Mouse (Mus musculus): ENCODE results near the gene Vmn1r17. TPM values are rescaled to one million over a fixed set of nuclear protein-coding genes. Genes with fewer than 3 reads are reported as not detected.

Gene Vmn1r17
- polyA plus RNA-seq, 1 experiment from 2014 or later = not detected

Other genes with a start within 250 kb of the Vmn1r17 start
- not detected in 2 replicates for gene Vmn1r11, start 230.3 kb downstream of the Vmn1r17 start, polyA plus RNA-seq (2014; fragmentation: Nextera tagmentation; extraction: Ambion mirVana)
- gene Vmn1r12, start 206.8 kb downstream of the Vmn1r17 start, polyA plus RNA-seq (2014; fragmentation: Nextera tagmentation; extraction: Ambion mirVana) = not detected in 2 replicates
- gene Vmn1r13, start 160.4 kb downstream of the Vmn1r17 start, polyA plus RNA-seq (2014; fragmentation: Nextera tagmentation; extraction: Ambion mirVana) = not detected in 2 replicates
- not detected in 2 replicates for gene Vmn1r14, start 132.0 kb downstream of the Vmn1r17 start, polyA plus RNA-seq (2014; fragmentation: Nextera tagmentation; extraction: Ambion mirVana)
- not detected in 2 replicates for gene Vmn1r15, start 105.8 kb downstream of the Vmn1r17 start, polyA plus RNA-seq (2014; fragmentation: Nextera tagmentation; extraction: Ambion mirVana)
- gene Vmn1r16, start 34.2 kb downstream of the Vmn1r17 start, polyA plus RNA-seq (2014; fragmentation: Nextera tagmentation; extraction: Ambion mirVana) = not detected in 2 replicates
- not detected in 2 replicates for gene Vmn1r18, start 32.1 kb upstream of the Vmn1r17 start, polyA plus RNA-seq (2014; fragmentation: Nextera tagmentation; extraction: Ambion mirVana)
- gene Vmn1r19, start 40.1 kb upstream of the Vmn1r17 start, polyA plus RNA-seq (2014; fragmentation: Nextera tagmentation; extraction: Ambion mirVana) = not detected in 2 replicates
- gene Vmn1r20, start 65.2 kb upstream of the Vmn1r17 start, polyA plus RNA-seq (2014; fragmentation: Nextera tagmentation; extraction: Ambion mirVana) = not detected in 2 replicates
- gene Ppm1k, start 171.7 kb upstream of the Vmn1r17 start, polyA plus RNA-seq (2014; fragmentation: Nextera tagmentation; extraction: Ambion mirVana) = 3.4 and 5.0 TPM in 2 replicates
- 3.0 and 3.4 TPM in 2 replicates for gene Herc6, start 217.3 kb upstream of the Vmn1r17 start, polyA plus RNA-seq (2014; fragmentation: Nextera tagmentation; extraction: Ambion mirVana)

Data from kidney, embryonic 14.5 days (tissue).